Mouse (Mus musculus) heart, embryonic 14.5 days (tissue): ENCODE results near the gene Spindoc. TPM values are rescaled to one million over a fixed set of nuclear protein-coding genes. Genes with fewer than 3 reads are reported as not detected.
"Not testable (repeated sequence)": the region's sequence is repeated elsewhere in the genome, so short reads cannot be mapped to it uniquely, and the experiment has no call there.

Experiments
- ATAC-seq: fragments of 200-750 bp; cut with Nextera tagmentation; 2 replicates; pipeline ENCODE4 v1.8.0; 2017; ENCODE audit warnings: low read depth, moderate TSS enrichment; ENCODE audit not compliant: insufficient number of reproducible peaks, insufficient read depth, low FRiP score
- H3K27ac ChIP-seq, 2 experiments: fragments of 200-500 bp in 1 of 2; fragments of 300-500 bp in 1 of 2; sonication (generic) in 1 of 2; replicated peaks in 1 of 2; 2 replicates each; pipeline ENCODE4 v1.5.1; 2012 to 2014; ENCODE audit warnings: low read depth in 2 of 2, low read length in 2 of 2, control low read depth in 1 of 2, mild to moderate bottlenecking in 1 of 2, mixed read lengths in 1 of 2; ENCODE audit not compliant: control insufficient read depth in 1 of 2, insufficient read depth in 1 of 2
- H3K27me3 ChIP-seq: fragments of 300-500 bp; sonication (generic); 2 replicates; pipeline ENCODE4 v1.6.1; 2014; ENCODE audit warnings: mild to moderate bottlenecking, low read length, control low read depth; ENCODE audit not compliant: control insufficient read depth, insufficient read depth
- H3K36me3 ChIP-seq: fragments of 300-500 bp; sonication (generic); 2 replicates; pipeline ENCODE4 v1.6.1; 2014; ENCODE audit warnings: mild to moderate bottlenecking, control low read depth, low read length, mixed read lengths; ENCODE audit not compliant: control insufficient read depth, insufficient read depth
- H3K4me1 ChIP-seq, 2 experiments: fragments of 200-500 bp in 1 of 2; fragments of 300-500 bp in 1 of 2; sonication (generic) in 1 of 2; 2 replicates each; pipeline ENCODE4 v1.6.1; 2012 to 2014; ENCODE audit warnings: low read length in 2 of 2, control low read depth in 1 of 2, mixed read lengths in 1 of 2; ENCODE audit not compliant: control insufficient read depth in 2 of 2, insufficient read depth in 2 of 2
- H3K4me2 ChIP-seq: fragments of 300-500 bp; sonication (generic); 2 replicates; pipeline ENCODE4 v1.6.1; 2014; ENCODE audit warnings: mild to moderate bottlenecking, low read length
- H3K4me3 ChIP-seq, 2 experiments: fragments of 200-500 bp in 1 of 2; fragments of 300-500 bp in 1 of 2; sonication (generic) in 1 of 2; 2 replicates each; pipeline ENCODE4 v1.5.1; 2012 to 2014; ENCODE audit warnings: low read length in 2 of 2, mild to moderate bottlenecking in 2 of 2, control low read depth in 1 of 2, low read depth in 1 of 2, moderate library complexity in 1 of 2; ENCODE audit not compliant: control insufficient read depth in 1 of 2, insufficient read depth in 1 of 2
- H3K9ac ChIP-seq: fragments of 300-500 bp; sonication (generic); 2 replicates; pipeline ENCODE4 v1.6.1; 2014; ENCODE audit warnings: mild to moderate bottlenecking, low read length
- H3K9me3 ChIP-seq: fragments of 300-500 bp; sonication (generic); 2 replicates; pipeline ENCODE4 v1.6.1; 2016; ENCODE audit warnings: low read length, control low read depth; ENCODE audit not compliant: control insufficient read depth
- WGBS: fragments of 180-500 bp; shearing (Covaris S2); extraction: QIAGEN DNeasy Blood & Tissue Kit; methylation state at CpG from one replicate; pipeline ENCODE4 v1.1.7; 2014; 5-methylcytosine and 5-hydroxymethylcytosine counted together
- polyA plus RNA-seq: library from polyadenylated mRNA; unstranded; fragments of >200 nt; fragmentation: Nextera tagmentation; extraction: Ambion mirVana; gene quantifications from 2 replicates; pipeline ENCODE4 v1.2.1, GENCODE M21; 2014

Spindoc gene
- polyA plus RNA-seq, 1 experiment from 2014 or later: 14.8 TPM

DNA sequence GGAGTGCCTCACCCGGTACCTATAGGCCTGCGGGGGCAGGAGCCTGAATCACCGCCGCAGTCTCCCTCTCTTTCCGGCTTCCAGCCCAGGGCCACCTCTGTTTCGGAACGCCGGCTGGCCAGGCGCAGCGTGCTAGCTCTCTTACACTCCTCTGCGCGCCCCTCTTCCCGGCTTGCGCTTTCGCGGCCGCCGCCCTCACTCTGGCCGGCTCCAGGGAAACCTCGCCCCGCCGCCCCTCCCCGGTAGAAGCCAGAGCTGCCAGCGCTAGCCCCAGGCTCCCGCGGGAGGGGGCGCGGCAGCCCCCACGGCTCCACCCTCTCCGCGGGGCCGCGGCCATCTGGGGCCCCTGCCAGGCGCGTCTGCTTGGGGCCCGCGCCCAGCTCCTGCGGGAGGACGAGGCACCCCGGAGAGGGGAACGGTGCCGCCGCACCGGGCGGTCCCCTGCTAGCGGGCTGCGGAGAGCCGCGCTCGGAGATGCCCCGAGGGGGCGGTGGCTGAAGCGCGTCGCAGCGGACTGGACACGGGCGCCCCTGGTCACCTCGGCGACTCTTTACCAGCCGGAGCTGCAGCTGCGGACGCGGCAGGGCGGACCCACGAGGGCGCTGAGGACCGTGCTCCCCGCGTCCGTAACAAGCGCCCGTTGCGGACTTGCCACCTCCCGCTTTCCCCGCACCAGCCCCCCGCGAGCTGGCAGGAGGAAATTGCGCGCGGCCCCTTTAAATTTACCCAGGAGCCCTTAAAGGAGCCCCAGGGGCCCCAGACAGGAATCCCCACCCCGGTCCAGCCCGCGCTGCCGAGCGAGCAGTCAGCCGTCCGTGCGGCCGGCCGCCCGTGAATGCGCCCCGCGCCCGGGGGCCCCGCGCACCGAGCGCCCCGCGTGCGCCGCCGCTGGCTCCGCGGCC, 34.3 kb upstream of the Spindoc start, which contains the start of gene 2700081O15Rik:
TSS of gene 2700081O15Rik (plus strand) at position 792 of the 902 bp plus-strand sequence.
- Histone ChIP-seq H3K36me3 (peaks cover 26% of the 10 kb centered on the region), H3K4me3 (peak within 1 kb of the TSS; percentile 80 to 84), H3K4me2 (peak within 1 kb of the TSS; percentile 81), H3K9ac (peak within 1 kb of the TSS; percentile 98), H3K9me3 (no peaks in the 10 kb centered on the region), H3K4me1 (peaks cover 28 to 46% of the 10 kb centered on the region in 2 experiments), H3K27ac (peak within 1 kb of the TSS; percentile 79 to 93), H3K27me3 (no peaks in the 10 kb centered on the region)
- WGBS: under 1% methylated on average over 84 of the region's 107 CpGs
- peak; percentile 75 for ATAC-seq

DNA sequence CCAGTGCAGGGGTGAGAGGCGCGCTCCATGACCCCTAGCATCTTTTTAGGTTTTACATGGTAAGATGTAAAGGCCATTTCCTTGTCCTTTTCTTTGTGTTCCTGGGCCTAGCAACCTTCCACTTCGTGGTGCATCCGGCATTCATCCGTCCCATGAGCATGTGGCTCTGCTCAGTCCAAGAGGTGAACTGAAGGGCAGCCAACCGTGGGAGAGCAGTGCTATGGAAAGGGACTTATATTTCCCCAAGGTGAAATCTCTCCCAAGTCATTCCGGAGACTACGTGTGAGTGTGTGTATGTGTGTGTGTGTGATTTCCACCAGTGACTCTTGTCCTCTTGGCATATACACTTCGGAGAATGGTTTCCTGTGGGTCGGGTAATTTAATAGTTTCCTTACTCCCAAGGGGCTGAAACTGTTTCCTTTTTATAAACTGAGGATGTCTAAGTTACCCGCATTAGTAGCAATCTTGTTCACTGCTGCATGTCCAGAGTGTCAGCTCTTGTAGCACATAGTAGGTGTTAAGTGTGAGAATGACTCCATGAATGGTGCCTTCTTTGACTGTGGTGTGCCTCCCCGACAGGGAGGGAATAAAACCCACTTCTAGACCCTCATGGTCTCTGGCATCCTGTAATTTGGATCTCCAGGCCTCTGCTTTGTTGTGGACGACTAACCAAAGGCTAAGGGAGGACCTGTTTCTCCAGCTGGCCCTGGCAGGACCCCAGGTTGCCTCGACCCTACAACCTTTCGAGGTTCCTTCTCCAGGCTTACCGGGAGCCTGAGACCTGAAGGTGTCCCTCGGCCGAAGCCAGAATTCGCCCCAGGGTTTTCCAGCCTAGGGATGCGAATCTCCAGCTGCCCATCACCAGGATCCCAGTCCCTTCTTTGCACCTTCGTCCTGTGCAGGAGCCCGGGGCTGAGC, 33.4 kb upstream of the Spindoc start:
- peaks cover 20 to 37% of the 10 kb centered on the region in 2 experiments for H3K4me1 ChIP-seq
- H3K36me3 ChIP-seq: peaks cover 17% of the 10 kb centered on the region
- no peaks in the 10 kb centered on the region for H3K9me3 ChIP-seq
- peak overlapping the region; percentile 80 to 84 for H3K4me3 ChIP-seq
- H3K27ac ChIP-seq: peak overlapping the region; percentile 79 to 93
- ATAC-seq: no peak
- no peaks in the 10 kb centered on the region for H3K27me3 ChIP-seq
- H3K4me2 ChIP-seq: peak overlapping the region; percentile 81
- peak overlapping the region; percentile 98 for H3K9ac ChIP-seq
- WGBS: 27% methylated on average over 22 of the region's 22 CpGs

DNA sequence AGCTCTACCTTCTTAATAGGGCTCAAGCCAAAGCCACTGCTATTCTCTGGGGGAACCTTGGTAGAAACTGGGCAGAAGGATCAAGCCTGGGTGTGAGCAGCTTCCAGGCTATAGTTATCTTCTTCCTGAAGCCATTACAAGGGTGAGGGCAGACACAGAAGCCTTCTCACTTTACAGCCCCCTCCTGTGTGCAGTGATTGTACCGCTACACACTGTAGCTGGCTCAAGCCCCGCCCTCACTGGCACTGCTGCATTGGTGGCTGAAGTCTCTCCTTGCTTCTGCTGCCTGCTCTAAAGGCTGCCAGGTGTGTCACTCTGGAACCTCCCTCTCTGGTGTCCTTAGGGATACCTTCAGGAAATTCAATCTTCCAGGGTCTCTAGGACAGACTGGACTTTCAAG, 29.6 kb upstream of the Spindoc start:
- H3K4me3 ChIP-seq: no peak overlapping the region
- no peaks in the 10 kb centered on the region for H3K36me3 ChIP-seq
- 0 out of 2 replicates have a peak, but pooled peaks cover 4% of the 10 kb centered on the region for H3K9me3 ChIP-seq
- H3K27me3 ChIP-seq: no peaks in the 10 kb centered on the region
- WGBS: 41% methylated on average over 2 of the region's 2 CpGs
- peaks cover 8 to 11% of the 10 kb centered on the region in 2 experiments for H3K4me1 ChIP-seq
- no peak for ATAC-seq
- H3K9ac ChIP-seq: no peak overlapping the region
- no peak overlapping the region for H3K4me2 ChIP-seq
- H3K27ac ChIP-seq: no peak overlapping the region

DNA sequence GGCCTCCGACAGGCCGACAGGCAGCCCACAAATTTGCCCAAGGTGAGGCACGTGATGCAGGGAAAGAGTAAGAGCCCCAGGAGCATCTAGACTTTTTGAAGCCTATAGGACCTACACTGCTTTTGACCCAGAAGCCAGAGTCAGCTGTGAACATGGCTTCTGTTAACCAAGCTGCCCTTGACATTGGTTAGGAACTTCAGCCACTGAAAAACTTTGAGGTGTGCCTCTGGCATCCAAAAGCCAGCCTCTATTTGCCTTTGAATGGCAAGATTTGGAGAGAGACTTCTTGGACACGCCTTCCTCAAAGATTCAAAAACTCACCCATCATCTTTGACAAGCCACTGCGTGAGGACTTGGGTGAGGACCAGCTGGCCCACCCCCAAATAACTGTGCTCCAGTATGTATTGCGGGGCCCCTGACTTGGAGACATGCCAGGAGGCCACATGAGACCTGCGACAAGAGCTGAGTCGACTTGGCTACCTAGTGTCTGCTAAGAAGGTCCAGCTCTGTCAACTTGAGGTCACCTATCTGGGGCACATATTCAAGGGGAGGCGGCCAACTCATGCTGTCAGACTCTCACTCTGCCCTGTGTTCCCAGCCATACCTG, 21.9 kb upstream of the Spindoc start:
- H3K9ac ChIP-seq: no peak overlapping the region
- 0 out of 2 replicates have a peak, but pooled peaks cover 4% of the 10 kb centered on the region for H3K9me3 ChIP-seq
- H3K4me2 ChIP-seq: no peak overlapping the region
- 52% methylated on average over 9 of the region's 9 CpGs for WGBS
- H3K27me3 ChIP-seq: no peaks in the 10 kb centered on the region
- no peak overlapping the region for H3K4me3 ChIP-seq
- H3K36me3 ChIP-seq: no peaks in the 10 kb centered on the region
- ATAC-seq: no peak
- peaks cover 7 to 12% of the 10 kb centered on the region in 2 experiments; a peak in 3 of 4 replicates for H3K4me1 ChIP-seq
- no peak overlapping the region for H3K27ac ChIP-seq

DNA sequence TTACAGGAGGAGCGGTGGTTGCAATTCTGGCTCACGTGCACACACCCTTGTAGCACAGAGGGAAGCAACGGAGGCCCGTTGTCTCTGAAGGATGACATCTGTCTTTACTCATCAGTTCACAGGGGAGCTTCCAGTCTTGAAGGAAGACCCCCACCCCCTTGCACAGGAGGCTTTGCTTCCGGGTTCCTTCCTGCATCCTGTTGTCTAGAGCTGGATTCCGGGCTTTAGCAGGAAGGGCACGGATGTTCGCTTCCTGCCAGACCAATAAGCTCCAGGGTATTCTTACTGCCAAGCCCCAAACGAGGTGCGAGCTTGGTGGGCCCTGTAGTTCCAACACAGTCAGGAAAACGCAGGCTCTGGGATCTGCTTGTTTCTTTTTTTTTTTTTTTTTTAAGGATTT, 17.8 kb upstream of the Spindoc start:
- Histone ChIP-seq H3K27ac (no peak overlapping the region), H3K9me3 (0 out of 2 replicates have a peak, but pooled peaks cover 6% of the 10 kb centered on the region), H3K4me2 (peak overlapping the region; percentile 28; the same call in 1 of the 2 replicates), H3K4me3 (no peak overlapping the region), H3K27me3 (no peaks in the 10 kb centered on the region), H3K4me1 (peaks cover 7 to 12% of the 10 kb centered on the region in 2 experiments; a peak in 3 of 4 replicates), H3K9ac (no peak overlapping the region), H3K36me3 (no peaks in the 10 kb centered on the region)
- peak; percentile 7; the same call in 1 of the 2 replicates for ATAC-seq
- WGBS: 53% methylated on average over 11 of the region's 11 CpGs

DNA sequence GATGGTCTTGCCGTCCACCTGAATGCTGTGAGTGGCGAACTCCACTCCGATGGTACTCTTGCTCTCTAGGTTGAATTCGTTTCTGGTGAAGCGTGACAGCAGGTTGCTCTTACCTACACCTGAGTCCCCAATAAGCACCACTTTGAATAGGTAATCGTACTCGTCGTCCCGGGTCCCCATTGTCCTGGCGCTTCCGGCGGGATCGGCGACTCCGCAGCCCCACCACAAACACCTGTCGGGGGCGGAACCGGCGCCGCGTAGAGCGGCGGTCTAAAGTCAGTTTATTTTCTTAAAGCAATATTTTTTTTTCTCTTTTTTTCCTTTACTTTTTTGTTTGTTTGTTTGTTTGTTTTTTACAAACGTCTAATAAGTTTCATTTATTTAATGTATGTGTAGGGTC, 16.1 kb upstream of the Spindoc start:
- not testable (repeated sequence) for H3K36me3 ChIP-seq, H3K4me1 ChIP-seq, H3K4me2 ChIP-seq, H3K27ac ChIP-seq, H3K4me3 ChIP-seq, H3K9ac ChIP-seq, H3K27me3 ChIP-seq, ATAC-seq
- 46% methylated on average over 24 of the region's 24 CpGs for WGBS
- peaks cover 11% of the 10 kb centered on the region; the same call in 1 of the 2 replicates for H3K9me3 ChIP-seq
